Mouse (Mus musculus) midbrain, postnatal 0 days (tissue): ENCODE measurements around the gene Wnt10b. TPM values are rescaled to one million over a fixed set of nuclear protein-coding genes. Genes with fewer than 3 reads are reported as not detected.
"Not testable (repeated sequence)": the region's sequence is repeated elsewhere in the genome, so short reads cannot be mapped to it uniquely, and the experiment has no call there.

Experiments
- ATAC-seq: fragments of 200-750 bp; cut with Nextera tagmentation; 2 replicates; pipeline ENCODE4 v1.8.0; 2017; ENCODE audit warnings: moderate number of reproducible peaks, mild to moderate bottlenecking, moderate TSS enrichment, moderate library complexity; ENCODE audit not compliant: low FRiP score
- DNase-seq: peaks from one replicate; pipeline ENCODE4 v3.0.0-alpha.2; 2015; ENCODE audit warnings: low spot score
- H3K27ac ChIP-seq: fragments of 300-500 bp; sonication (generic); 2 replicates; pipeline ENCODE4 v1.5.1; 2014; ENCODE audit warnings: low read depth, mild to moderate bottlenecking, low read length, mixed read lengths
- H3K27me3 ChIP-seq: fragments of 300-500 bp; sonication (generic); 2 replicates; pipeline ENCODE4 v1.6.1; 2014; ENCODE audit warnings: low read length, control low read depth, mixed read lengths; ENCODE audit not compliant: insufficient read depth
- H3K36me3 ChIP-seq: fragments of 300-500 bp; sonication (generic); 2 replicates; pipeline ENCODE4 v1.6.1; 2014; ENCODE audit warnings: low read length, control low read depth, mixed read lengths; ENCODE audit not compliant: insufficient read depth
- H3K4me1 ChIP-seq: fragments of 300-500 bp; sonication (generic); 2 replicates; pipeline ENCODE4 v1.6.1; 2014; ENCODE audit warnings: mild to moderate bottlenecking, control low read depth, antibody characterized with exemption, low read length, mixed read lengths; ENCODE audit not compliant: insufficient read depth
- H3K4me2 ChIP-seq: fragments of 300-500 bp; sonication (generic); 2 replicates; pipeline ENCODE4 v1.6.1; 2014; ENCODE audit warnings: low read depth, mild to moderate bottlenecking, low read length, mixed read lengths; ENCODE audit not compliant: poor library complexity, severe bottlenecking
- H3K4me3 ChIP-seq: fragments of 300-500 bp; sonication (generic); 2 replicates; pipeline ENCODE4 v1.5.1; 2014; ENCODE audit warnings: low read depth, mild to moderate bottlenecking, low read length, moderate library complexity
- H3K9ac ChIP-seq: fragments of 300-500 bp; sonication (generic); replicated peaks from 2 replicates; pipeline ENCODE4 v1.6.1; 2014; ENCODE audit warnings: mild to moderate bottlenecking, low read length, moderate library complexity, mixed read lengths; ENCODE audit not compliant: poor library complexity, severe bottlenecking
- H3K9me3 ChIP-seq: fragments of 300-500 bp; sonication (generic); 2 replicates; pipeline ENCODE4 v1.6.1; 2016; ENCODE audit warnings: low read length, control low read depth
- CTCF ChIP-seq: IDR thresholded peaks from 2 replicates; pipeline ENCODE4 v1.5.1; 2016; ENCODE audit warnings: antibody characterized with exemption, mild to moderate bottlenecking
- WGBS: fragments of 180-500 bp; shearing (Covaris S2); extraction: QIAGEN DNeasy Blood & Tissue Kit; methylation state at CpG from one replicate; pipeline ENCODE4 v1.1.7; 2014; 5-methylcytosine and 5-hydroxymethylcytosine counted together
- polyA plus RNA-seq: library from polyadenylated mRNA; unstranded; fragments of >200 nt; fragmentation: Nextera tagmentation; extraction: Ambion mirVana; gene quantifications from 2 replicates; pipeline ENCODE4 v1.2.1, GENCODE M21; 2015
- total RNA-seq: library from RNA; depleted of rRNA; stranded (reverse); fragments of >200 nt; gene quantifications from 2 replicates; pipeline ENCODE4 v1.2.3, GENCODE M21; 2014

The Wnt10b gene
- total and polyA plus RNA-seq, 2 experiments from 2014 or later, result 1.5 TPM; not detected in 1

- peaks cover 23% of the 10 kb centered on the region for H3K36me3 ChIP-seq
- no peaks in the 10 kb centered on the region for H3K27me3 ChIP-seq
- H3K4me2 ChIP-seq, result no peak overlapping the region
- ATAC-seq (no peak), DNase-seq (no peak)
- H3K9me3 ChIP-seq, result no peaks in the 10 kb centered on the region
- no peak overlapping the region for H3K9ac ChIP-seq
- no peaks in the 10 kb centered on the region for H3K4me1 ChIP-seq
- no peak overlapping the region for H3K4me3 ChIP-seq
- no peak for TF ChIP-seq CTCF
- H3K27ac ChIP-seq, result no peak overlapping the region
- 93% methylated on average over 7 of the region's 7 CpGs for WGBS
Observed at GRCm38 (mm10) chr15:98818171-98818570, 40.2 kb upstream of the Wnt10b start.

- H3K4me2 ChIP-seq, result no peak overlapping the region
- H3K9ac ChIP-seq, result no peak overlapping the region
- peaks cover 6% of the 10 kb centered on the region for H3K4me1 ChIP-seq
- peaks cover 15% of the 10 kb centered on the region for H3K27me3 ChIP-seq
- TF ChIP-seq CTCF, result no peak
- no peak overlapping the region for H3K4me3 ChIP-seq
- DNase-seq (no peak), ATAC-seq (no peak)
- H3K9me3 ChIP-seq, result no peaks in the 10 kb centered on the region
- H3K36me3 ChIP-seq, result peaks cover 25% of the 10 kb centered on the region
- H3K27ac ChIP-seq, result no peak overlapping the region
- 83% methylated on average over 20 of the region's 20 CpGs for WGBS
Observed at GRCm38 (mm10) chr15:98812741-98813424, 34.9 kb upstream of the Wnt10b start.

- not testable (repeated sequence) for H3K27ac ChIP-seq, H3K4me3 ChIP-seq, H3K9ac ChIP-seq, H3K9me3 ChIP-seq, H3K4me2 ChIP-seq, DNase-seq, ATAC-seq
- Histone ChIP-seq H3K27me3 (peaks cover 38% of the 10 kb centered on the region), H3K36me3 (peaks cover 19% of the 10 kb centered on the region), H3K4me1 (peaks cover 18% of the 10 kb centered on the region)
- WGBS, result 78% methylated on average over 6 of the region's 6 CpGs
- 0 out of 2 replicates have a peak, but pooled peaks have one; percentile 14 for TF ChIP-seq CTCF
Observed at GRCm38 (mm10) chr15:98810212-98810611, 32.3 kb upstream of the Wnt10b start.

- Histone ChIP-seq H3K27ac (no peak within 1 kb of the TSS), H3K36me3 (peaks cover 16% of the 10 kb centered on the region), H3K9me3 (no peaks in the 10 kb centered on the region), H3K4me3 (peak within 1 kb of the TSS; percentile 52), H3K4me1 (peaks cover 18% of the 10 kb centered on the region), H3K4me2 (peak within 1 kb of the TSS; percentile 80), H3K9ac (0 out of 2 replicates have a peak within 1 kb of the TSS, but pooled peaks have one; percentile 14), H3K27me3 (peaks cover 46% of the 10 kb centered on the region)
- TF ChIP-seq CTCF, result no peak
- DNase-seq, result no peak
- WGBS, result 74% methylated on average over 3 of the region's 3 CpGs
- ATAC-seq, result no peak
Observed at GRCm38 (mm10) chr15:98809390-98809789, 31.4 kb upstream of the Wnt10b start, which contains the start of gene Ddn. Ddn (minus strand) TSS chr15:98809490.

- peak; percentile 15 for DNase-seq
- peak overlapping the region; percentile 52 for H3K4me3 ChIP-seq
Observed at GRCm38 (mm10) chr15:98808651-98809134, 30.7 kb upstream of the Wnt10b start.

More at GRCm38 (mm10) chr15:98808651-98809134, 30.7 kb upstream of the Wnt10b start:
- H3K36me3 ChIP-seq, result peaks cover 9% of the 10 kb centered on the region
- H3K4me2 ChIP-seq, result peak overlapping the region; percentile 80
- H3K4me1 ChIP-seq, result peaks cover 18% of the 10 kb centered on the region
- 8% methylated on average over 6 of the region's 6 CpGs for WGBS
- H3K27me3 ChIP-seq, result peaks cover 50% of the 10 kb centered on the region
- no peak overlapping the region for H3K27ac ChIP-seq
- no peaks in the 10 kb centered on the region for H3K9me3 ChIP-seq
- TF ChIP-seq CTCF, result no peak
- no peak for ATAC-seq
- 0 out of 2 replicates have a peak overlapping the region, but pooled peaks have one; percentile 14 for H3K9ac ChIP-seq
